24 mouse cellular contexts compared by ENCODE assay signal in the genomic region with DNA sequence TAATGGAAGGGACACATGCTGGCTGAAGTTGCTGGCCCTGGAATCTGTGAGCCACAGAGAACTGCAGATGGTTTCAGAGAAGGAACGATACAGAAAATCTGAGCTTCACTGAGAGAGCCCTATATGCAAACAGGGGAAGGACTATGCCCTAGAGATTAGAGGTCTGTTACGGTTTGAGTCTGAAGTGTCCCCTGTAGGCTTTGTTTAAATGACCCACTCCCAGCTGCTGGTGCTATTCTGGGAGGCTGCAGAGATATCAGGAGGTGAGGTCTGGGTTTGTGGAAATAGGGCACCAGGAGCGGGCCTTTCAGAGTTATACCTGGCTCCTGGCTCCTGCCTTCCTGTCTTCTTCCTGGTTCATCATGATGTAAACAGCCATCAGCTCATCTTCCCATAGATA.
DNase-seq lines count a peak whose midpoint lies in the region; ATAC-seq and TF ChIP-seq lines count a peak whose summit lies in the region.
"Had no signal": no experiment of that assay in that cellular context is flagged by ENCODE, and none has a peak within 500 bp of the region (broad histone marks: within the 10 kb centered on the region; RNA-seq: fewer than 3 reads in every experiment).

No protein-coding gene starts in this region.

- H3K4me3 ChIP-seq in heart, adult 2 months: no peak overlapping the region
- H3K4me3 ChIP-seq in heart, embryonic 12.5 days: no peak overlapping the region
- no peak overlapping the region for H3K4me3 ChIP-seq in heart, embryonic 15.5 days
- no peak overlapping the region for H3K4me3 ChIP-seq in midbrain, embryonic 10.5 days
- H3K4me3 ChIP-seq in midbrain, embryonic 15.5 days: no peak overlapping the region
- H3K4me3 ChIP-seq: forebrain, embryonic 10.5 days; forebrain, embryonic 13.5 days; gastrocnemius, adult 2 months; hindbrain, embryonic 12.5 days; hindbrain, embryonic 15.5 days had no signal

- no peaks in the 10 kb centered on the region for H3K9me3 ChIP-seq in heart, embryonic 12.5 days (replicated peaks)
- no peaks in the 10 kb centered on the region for H3K9me3 ChIP-seq in heart, embryonic 15.5 days (replicated peaks)
- H3K9me3 ChIP-seq in midbrain, embryonic 10.5 days (replicated peaks): no peaks in the 10 kb centered on the region
- no peaks in the 10 kb centered on the region for H3K9me3 ChIP-seq in midbrain, embryonic 15.5 days
- H3K9me3 ChIP-seq: forebrain, embryonic 10.5 days; forebrain, embryonic 13.5 days; G1E; hindbrain, embryonic 12.5 days; hindbrain, embryonic 15.5 days had no signal

- no peak overlapping the region for H3K9ac ChIP-seq in heart, adult 2 months (ENCODE audit: low read depth, low read length)
- H3K9ac ChIP-seq in heart, embryonic 12.5 days: no peak overlapping the region
- H3K9ac ChIP-seq in heart, embryonic 15.5 days: no peak overlapping the region
- no peak overlapping the region for H3K9ac ChIP-seq in midbrain, embryonic 15.5 days
- H3K9ac ChIP-seq: forebrain, embryonic 13.5 days; hindbrain, embryonic 12.5 days; hindbrain, embryonic 15.5 days had no signal

- no peak overlapping the region for H3K4me2 ChIP-seq in heart, embryonic 12.5 days
- H3K4me2 ChIP-seq in heart, embryonic 15.5 days: no peak overlapping the region
- no peak overlapping the region for H3K4me2 ChIP-seq in midbrain, embryonic 15.5 days
- H3K4me2 ChIP-seq: forebrain, embryonic 13.5 days; hindbrain, embryonic 12.5 days; hindbrain, embryonic 15.5 days had no signal

- TF ChIP-seq EP300 in heart, adult 2 months (IDR thresholded peaks at IDR 0.05; ENCODE audit: insufficient read depth, low read depth, low read length): no peak

- H3K27ac ChIP-seq in heart, adult 2 months: 0 out of 2 replicates have a peak overlapping the region, but pooled peaks have one; percentile 12
- peak overlapping the region; percentile 67 for H3K27ac ChIP-seq in heart, embryonic 12.5 days (ENCODE audit: poor library complexity, severe bottlenecking)
- H3K27ac ChIP-seq in heart, embryonic 15.5 days: peak overlapping the region; percentile 46
- 0 out of 2 replicates have a peak overlapping the region, but pooled peaks have one; percentile 24 for H3K27ac ChIP-seq in midbrain, embryonic 10.5 days (replicated peaks)
- H3K27ac ChIP-seq in midbrain, embryonic 15.5 days: no peak overlapping the region
- H3K27ac ChIP-seq: forebrain, embryonic 10.5 days; forebrain, embryonic 13.5 days; gastrocnemius, adult 2 months; hindbrain, embryonic 12.5 days; hindbrain, embryonic 15.5 days had no signal

- H3K36me3 ChIP-seq in heart, adult 2 months (ENCODE audit: control insufficient read depth, insufficient read depth, low read length): no peaks in the 10 kb centered on the region
- no peaks in the 10 kb centered on the region for H3K36me3 ChIP-seq in heart, embryonic 12.5 days
- H3K36me3 ChIP-seq in heart, embryonic 15.5 days: no peaks in the 10 kb centered on the region
- no peaks in the 10 kb centered on the region for H3K36me3 ChIP-seq in midbrain, embryonic 10.5 days
- H3K36me3 ChIP-seq in midbrain, embryonic 15.5 days (replicated peaks): no peaks in the 10 kb centered on the region
- H3K36me3 ChIP-seq: forebrain, embryonic 10.5 days; G1E; hindbrain, embryonic 12.5 days; hindbrain, embryonic 15.5 days had no signal

- no peak for DNase-seq in heart, adult 2 months
- no peak for DNase-seq in heart, adult 8-10 months (ENCODE audit: low spot score)
- DNase-seq in heart, postnatal 10 days: no peak
- no peak for DNase-seq in heart, adult 9 months (ENCODE audit: low spot score in 2 of 2)
- no peak for DNase-seq in midbrain, embryonic 10.5 days (ENCODE audit: low spot score)
- DNase-seq: adrenal gland, postnatal 10 days; adrenal gland, postnatal 36 days; cerebellum, adult 18-20 months; cerebellum, adult 9-10 months; cerebellum, postnatal 14 days; gastrocnemius, adult 2 months; gastrocnemius, postnatal 14 days; kidney, adult 2 months had no signal

- H3K4me1 ChIP-seq in heart, adult 2 months (ENCODE audit: control insufficient read depth, insufficient read depth, low read length): peaks cover 3% of the 10 kb centered on the region; the same call in 1 of the 2 replicates
- peaks cover 45% of the 10 kb centered on the region for H3K4me1 ChIP-seq in heart, embryonic 12.5 days (replicated peaks)
- H3K4me1 ChIP-seq in heart, embryonic 15.5 days (replicated peaks): peaks cover 32% of the 10 kb centered on the region
- peaks cover 42% of the 10 kb centered on the region for H3K4me1 ChIP-seq in midbrain, embryonic 10.5 days
- H3K4me1 ChIP-seq in midbrain, embryonic 15.5 days: peaks cover 17% of the 10 kb centered on the region

- no peak for ATAC-seq in heart, embryonic 12.5 days (ENCODE audit: insufficient number of reproducible peaks, low FRiP score)
- ATAC-seq in heart, embryonic 15.5 days (replicated peaks; ENCODE audit: insufficient number of reproducible peaks, insufficient read depth, low FRiP score, low read depth): peak; percentile 41; the same call in 1 of the 2 replicates
- no peak for ATAC-seq in midbrain, embryonic 15.5 days (replicated peaks)
- ATAC-seq: forebrain, embryonic 13.5 days; forebrain, embryonic 16.5 days; intestine, postnatal 0 days; Patski had no signal

- WGBS in heart, adult 2 months: 41% methylated on average over 3 of the region's 3 CpGs
- 36% methylated on average over 3 of the region's 3 CpGs for WGBS in heart, embryonic 12.5 days
- WGBS in heart, embryonic 15.5 days: 51% methylated on average over 3 of the region's 3 CpGs
- WGBS in midbrain, embryonic 10.5 days: 87% methylated on average over 3 of the region's 3 CpGs
- 85% methylated on average over 3 of the region's 3 CpGs for WGBS in midbrain, embryonic 15.5 days

- H3K79me2 ChIP-seq in heart, adult 2 months (replicated peaks; ENCODE audit: control insufficient read depth, insufficient read depth, low read length): no peaks in the 10 kb centered on the region

- no peaks in the 10 kb centered on the region for H3K27me3 ChIP-seq in heart, adult 2 months (ENCODE audit: control insufficient read depth, insufficient read depth, low read length)
- H3K27me3 ChIP-seq in heart, embryonic 12.5 days (replicated peaks): peaks cover 7% of the 10 kb centered on the region; the same call in 1 of the 2 replicates
- no peaks in the 10 kb centered on the region for H3K27me3 ChIP-seq in heart, embryonic 15.5 days
- H3K27me3 ChIP-seq in midbrain, embryonic 10.5 days (ENCODE audit: low read depth, poor library complexity, severe bottlenecking): peaks cover 12% of the 10 kb centered on the region; the same call in 1 of the 2 replicates
- no peaks in the 10 kb centered on the region for H3K27me3 ChIP-seq in midbrain, embryonic 15.5 days (replicated peaks)
- H3K27me3 ChIP-seq: hindbrain, embryonic 15.5 days had no signal

- no peak for TF ChIP-seq CTCF in heart, adult 2 months (IDR thresholded peaks at IDR 0.05)

- intact Hi-C loops in heart, adult 2 months (cut with DNase I): no loop called here
- intact Hi-C loops in heart, postnatal 10 days (cut with DNase I): no loop called here

- no peak for TF ChIP-seq POLR2A in heart, adult 2 months (IDR thresholded peaks at IDR 0.05; ENCODE audit: insufficient read depth, low read depth, low read length)
